ENCODE assay signal across 10 mouse cellular contexts in genomic region chr2:121036733-121037341, GRCm38 (mm10). TPM values are rescaled to one million over a fixed set of nuclear protein-coding genes. Genes with fewer than 3 reads are reported as not detected.
DNase-seq lines count a peak whose midpoint lies in the region; ATAC-seq and TF ChIP-seq lines count a peak whose summit lies in the region.
"Had no signal": no experiment of that assay in that cellular context is flagged by ENCODE, and none has a peak within 500 bp of the region (broad histone marks: within the 10 kb centered on the region; RNA-seq: fewer than 3 reads in every experiment).

Epb42 (minus strand) TSS chr2:121037072.

- H3K9me3 ChIP-seq in heart, embryonic 11.5 days (replicated peaks; ENCODE audit: control insufficient read depth, low read length), result no peaks in the 10 kb centered on the region
- H3K9me3 ChIP-seq: neural tube, embryonic 13.5 days had no signal

- no peak for DNase-seq in heart, adult 9 months (ENCODE audit: low spot score in 2 of 2)
- peak; percentile 82 for DNase-seq in 416B (ENCODE audit: low read depth)
- no peak for DNase-seq in MN1 (ENCODE audit: low spot score)
- no peak for DNase-seq in cerebellum, adult 2 months
- no peak for DNase-seq in layer of hippocampus, postnatal 25 days (ENCODE audit: extremely low spot score in 1 of 2, low spot score in 1 of 2)

- peak; percentile 94 for ATAC-seq in heart, embryonic 11.5 days (replicated peaks; ENCODE audit: insufficient number of reproducible peaks, low FRiP score, low TSS enrichment)
- peak; percentile 81 for ATAC-seq in common myeloid progenitor, adult 5-6 weeks (replicated peaks; ENCODE audit: low read depth, poor library complexity, severe bottlenecking)
- ATAC-seq in megakaryocyte, adult 5-6 weeks (ENCODE audit: poor library complexity, severe bottlenecking), result peak; percentile 51

- H3K27me3 ChIP-seq in heart, embryonic 11.5 days (ENCODE audit: control insufficient read depth, insufficient read depth, low read length), result no peaks in the 10 kb centered on the region
- H3K27me3 ChIP-seq in cerebellum, adult 2 months (ENCODE audit: control insufficient read depth, insufficient read depth, low read length), result no peaks in the 10 kb centered on the region
- H3K27me3 ChIP-seq: neural tube, embryonic 13.5 days had no signal

- peak within 1 kb of the TSS; percentile 37 for H3K4me3 ChIP-seq in heart, embryonic 11.5 days (ENCODE audit: low read depth, low read length)
- no peak within 1 kb of the TSS for H3K4me3 ChIP-seq in cerebellum, adult 2 months (replicated peaks; ENCODE audit: insufficient read depth, low read depth, low read length)
- H3K4me3 ChIP-seq: neural tube, embryonic 13.5 days had no signal

- 38% methylated on average over 5 of the region's 5 CpGs for WGBS in heart, embryonic 11.5 days (ENCODE audit: insufficient replicate concordance)
- WGBS in cerebellum, adult 2 months, result 45% methylated on average over 5 of the region's 5 CpGs

- TF ChIP-seq CTCF in cerebellum, adult 2 months (IDR thresholded peaks at IDR 0.05; ENCODE audit: borderline replicate concordance, insufficient read depth, low read depth, low read length), result no peak

- no peak for TF ChIP-seq POLR2A in cerebellum, adult 2 months (IDR thresholded peaks at IDR 0.05; ENCODE audit: borderline replicate concordance, insufficient read depth, low read length)

- H3K4me1 ChIP-seq in heart, embryonic 11.5 days (ENCODE audit: control insufficient read depth, insufficient read depth, low read length), result no peaks in the 10 kb centered on the region
- H3K4me1 ChIP-seq in cerebellum, adult 2 months (ENCODE audit: control insufficient read depth, insufficient read depth, low read length), result no peaks in the 10 kb centered on the region
- H3K4me1 ChIP-seq: neural tube, embryonic 13.5 days had no signal

- no peaks in the 10 kb centered on the region for H3K36me3 ChIP-seq in heart, embryonic 11.5 days (ENCODE audit: control insufficient read depth, insufficient read depth, low read length)
- H3K36me3 ChIP-seq: neural tube, embryonic 13.5 days had no signal

- H3K27ac ChIP-seq in heart, embryonic 11.5 days (ENCODE audit: low read depth, low read length), result peak within 1 kb of the TSS; percentile 78
- no peak within 1 kb of the TSS for H3K27ac ChIP-seq in cerebellum, adult 2 months (ENCODE audit: insufficient read depth, low read length)
- H3K27ac ChIP-seq: macrophage; neural tube, embryonic 13.5 days had no signal

- peak within 1 kb of the TSS; percentile 22; the same call in 1 of the 2 replicates for H3K4me2 ChIP-seq in heart, embryonic 11.5 days
- H3K4me2 ChIP-seq: neural tube, embryonic 13.5 days had no signal

- H3K9ac ChIP-seq in heart, embryonic 11.5 days (ENCODE audit: low read depth, low read length), result peak within 1 kb of the TSS; percentile 61
- H3K9ac ChIP-seq: neural tube, embryonic 13.5 days had no signal

RNA-seq across cellular contexts. Expression of gene Epb42, which starts in this region (rescaled TPM):
- polyA plus RNA-seq in heart, embryonic 11.5 days (2014; fragmentation: Nextera tagmentation; extraction: Ambion mirVana), result 19.5 and 30.3 TPM in 2 replicates
- 7.8 and 10.2 TPM in 2 replicates for total RNA-seq in common myeloid progenitor, adult 5-6 weeks (2017)
- total RNA-seq in megakaryocyte, adult 5-6 weeks (2015), result 0.22 and 2.4 TPM in 2 replicates
- 1.9 and 4.4 TPM in 2 replicates for total RNA-seq in megakaryocyte, adult 5-6 weeks (2017)
- 0.38 and 0.51 TPM in 2 replicates for polyA plus RNA-seq in cerebellum, adult 2 months (2012; rRNA removed)
- total RNA-seq in layer of hippocampus, postnatal 25 days (2021), result not detected
- polyA plus RNA-seq: macrophage had no signal

Comparison
In these comparisons a context has a peak if more than half of its experiments do, and no peak if none do; other contexts are left out.
1. RNA of gene Epb42 (polyA plus RNA-seq): 19.5 to 30.3 TPM in heart, embryonic 11.5 days; 0.38 to 0.51 TPM in cerebellum, adult 2 months; every median in the first group is over 10 times any median in the second.
2. Peak in every context shown above with its lines, with median percentiles within 50 percentile points of each other: ATAC-seq.